Mouse (Mus musculus): ENCODE data around the gene Ttc38. TPM values are rescaled to one million over a fixed set of nuclear protein-coding genes. Genes with fewer than 3 reads are reported as not detected.
"Not testable (repeated sequence)": the region's sequence is repeated elsewhere in the genome, so short reads cannot be mapped to it uniquely, and the experiment has no call there.

Gene Ttc38
- polyA plus RNA-seq, 1 experiment from 2014 or later, result 6.4 TPM

DNA sequence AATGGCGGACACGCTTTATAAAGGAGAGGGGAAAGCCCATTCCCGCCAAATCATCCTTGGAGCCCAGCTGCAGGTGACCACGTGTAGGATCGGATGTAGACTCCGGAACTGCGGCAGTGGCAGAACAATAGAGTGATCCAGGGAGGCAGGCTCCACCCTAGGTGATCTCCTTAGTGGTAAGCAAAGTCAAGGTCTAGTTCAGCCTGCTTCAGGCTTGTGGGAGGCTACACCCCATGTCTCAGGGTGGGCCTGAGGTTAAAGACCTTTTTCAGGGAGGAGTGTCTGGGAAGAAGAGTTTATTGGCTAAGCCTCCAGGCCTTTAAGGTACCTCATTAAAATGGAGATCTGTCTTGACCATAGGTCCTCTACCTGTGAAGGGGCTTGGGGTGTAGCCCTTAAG, 33.8 kb downstream of the Ttc38 start:
- H3K4me2 ChIP-seq (replicated peaks; ENCODE audit: low read depth, low read length); H3K27me3 ChIP-seq (ENCODE audit: control insufficient read depth, insufficient read depth, low read length); ATAC-seq (ENCODE audit: low FRiP score, low TSS enrichment); H3K4me1 ChIP-seq (ENCODE audit: control insufficient read depth, insufficient read depth, low read length); H3K4me3 ChIP-seq (ENCODE audit: low read length); H3K27ac ChIP-seq (ENCODE audit: low read depth, low read length); H3K9me3 ChIP-seq (ENCODE audit: control insufficient read depth, low read length); H3K9ac ChIP-seq (ENCODE audit: low read depth, low read length): not testable (repeated sequence)
- peaks cover 86% of the 10 kb centered on the region for H3K36me3 ChIP-seq (ENCODE audit: control insufficient read depth, insufficient read depth, low read length)
- 93% methylated on average over 7 of the region's 7 CpGs for WGBS

- ATAC-seq (ENCODE audit: low FRiP score, low TSS enrichment), result no peak; the same call in 1 of the 2 replicates
- 56% methylated on average over 6 of the region's 6 CpGs for WGBS
- H3K4me2 ChIP-seq (replicated peaks; ENCODE audit: low read depth, low read length), result no peak overlapping the region
- H3K27me3 ChIP-seq (ENCODE audit: control insufficient read depth, insufficient read depth, low read length), result no peaks in the 10 kb centered on the region
- H3K9me3 ChIP-seq (ENCODE audit: control insufficient read depth, low read length), result no peaks in the 10 kb centered on the region
- no peak overlapping the region for H3K9ac ChIP-seq (ENCODE audit: low read depth, low read length)
- H3K27ac ChIP-seq (ENCODE audit: low read depth, low read length), result no peak overlapping the region
- H3K4me1 ChIP-seq (ENCODE audit: control insufficient read depth, insufficient read depth, low read length), result no peaks in the 10 kb centered on the region
- H3K4me3 ChIP-seq (ENCODE audit: low read length), result no peak overlapping the region
- peaks cover 94% of the 10 kb centered on the region for H3K36me3 ChIP-seq (ENCODE audit: control insufficient read depth, insufficient read depth, low read length)
These were observed 35.6 kb downstream of the Ttc38 start for GRCm38 (mm10) chr15:85867696-85868095.

GRCm38 (mm10) chr15:85877336-85877735, 45.2 kb downstream of the Ttc38 start:
- Histone ChIP-seq H3K9me3 (ENCODE audit: control insufficient read depth, low read length) (no peaks in the 10 kb centered on the region), H3K27ac (ENCODE audit: low read depth, low read length) (no peak overlapping the region), H3K4me2 (replicated peaks; ENCODE audit: low read depth, low read length) (no peak overlapping the region), H3K4me3 (ENCODE audit: low read length) (no peak overlapping the region), H3K27me3 (ENCODE audit: control insufficient read depth, insufficient read depth, low read length) (no peaks in the 10 kb centered on the region), H3K36me3 (ENCODE audit: control insufficient read depth, insufficient read depth, low read length) (peaks cover 41% of the 10 kb centered on the region), H3K4me1 (ENCODE audit: control insufficient read depth, insufficient read depth, low read length) (peaks cover 7% of the 10 kb centered on the region; the same call in 1 of the 2 replicates), H3K9ac (ENCODE audit: low read depth, low read length) (no peak overlapping the region)
- WGBS, result 94% methylated on average over 7 of the region's 7 CpGs
- no peak for ATAC-seq (ENCODE audit: low FRiP score, low TSS enrichment)

GRCm38 (mm10) chr15:85878848-85879497, 46.9 kb downstream of the Ttc38 start, which contains the start of gene Trmu:
Trmu (plus strand) TSS chr15:85879312.
- Histone ChIP-seq H3K36me3 (ENCODE audit: control insufficient read depth, insufficient read depth, low read length) (peaks cover 43% of the 10 kb centered on the region), H3K9me3 (ENCODE audit: control insufficient read depth, low read length) (no peaks in the 10 kb centered on the region), H3K9ac (ENCODE audit: low read depth, low read length) (peak within 1 kb of the TSS; percentile 83), H3K4me2 (replicated peaks; ENCODE audit: low read depth, low read length) (peak within 1 kb of the TSS; percentile 90), H3K27ac (ENCODE audit: low read depth, low read length) (peak within 1 kb of the TSS; percentile 52; the same call in 1 of the 2 replicates), H3K4me3 (ENCODE audit: low read length) (peak within 1 kb of the TSS; percentile 84), H3K4me1 (ENCODE audit: control insufficient read depth, insufficient read depth, low read length) (peaks cover 7% of the 10 kb centered on the region; the same call in 1 of the 2 replicates), H3K27me3 (ENCODE audit: control insufficient read depth, insufficient read depth, low read length) (no peaks in the 10 kb centered on the region)
- ATAC-seq (ENCODE audit: low FRiP score, low TSS enrichment), result peak; percentile 96
- 1% methylated on average over 49 of the region's 50 CpGs for WGBS

GRCm38 (mm10) chr15:85879498-85879895, 47.4 kb downstream of the Ttc38 start:
- H3K4me1 ChIP-seq (ENCODE audit: control insufficient read depth, insufficient read depth, low read length), result peaks cover 7% of the 10 kb centered on the region; the same call in 1 of the 2 replicates
- peak overlapping the region; percentile 90 for H3K4me2 ChIP-seq (replicated peaks; ENCODE audit: low read depth, low read length)
- WGBS, result 1% methylated on average over 18 of the region's 18 CpGs
- H3K4me3 ChIP-seq (ENCODE audit: low read length), result peak overlapping the region; percentile 84
- peak; percentile 32 for ATAC-seq (ENCODE audit: low FRiP score, low TSS enrichment)
- H3K27me3 ChIP-seq (ENCODE audit: control insufficient read depth, insufficient read depth, low read length), result no peaks in the 10 kb centered on the region
- H3K9ac ChIP-seq (ENCODE audit: low read depth, low read length), result peak overlapping the region; percentile 83
- H3K36me3 ChIP-seq (ENCODE audit: control insufficient read depth, insufficient read depth, low read length), result peaks cover 43% of the 10 kb centered on the region
- no peaks in the 10 kb centered on the region for H3K9me3 ChIP-seq (ENCODE audit: control insufficient read depth, low read length)
- no peak overlapping the region for H3K27ac ChIP-seq (ENCODE audit: low read depth, low read length)

DNA sequence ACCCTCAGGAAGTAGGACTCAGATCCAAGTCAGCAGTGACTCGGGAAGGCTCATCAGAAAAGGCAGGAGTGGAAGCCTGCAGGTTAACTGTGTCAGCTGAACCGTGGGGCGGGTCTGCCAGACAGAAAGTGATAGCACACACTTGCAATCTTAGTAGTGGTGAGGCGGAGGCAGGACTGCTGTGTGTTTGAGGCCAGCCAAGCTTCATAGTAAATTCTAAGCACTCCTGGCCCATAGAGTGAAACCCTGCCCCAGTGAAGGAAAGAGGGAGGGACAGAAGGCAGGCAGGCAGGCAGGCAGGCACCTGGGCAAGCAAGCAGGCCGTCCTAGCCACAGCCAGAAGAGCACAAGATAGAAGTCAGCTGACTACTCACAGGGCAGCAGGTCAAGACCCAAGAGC, 53.5 kb downstream of the Ttc38 start:
- peaks cover 57% of the 10 kb centered on the region for H3K36me3 ChIP-seq (ENCODE audit: control insufficient read depth, insufficient read depth, low read length)
- no peak overlapping the region for H3K4me3 ChIP-seq (ENCODE audit: low read length)
- H3K9ac ChIP-seq (ENCODE audit: low read depth, low read length), result no peak overlapping the region
- ATAC-seq (ENCODE audit: low FRiP score, low TSS enrichment), result no peak
- H3K4me1 ChIP-seq (ENCODE audit: control insufficient read depth, insufficient read depth, low read length), result no peaks in the 10 kb centered on the region
- no peaks in the 10 kb centered on the region for H3K27me3 ChIP-seq (ENCODE audit: control insufficient read depth, insufficient read depth, low read length)
- H3K9me3 ChIP-seq (ENCODE audit: control insufficient read depth, low read length), result no peaks in the 10 kb centered on the region
- H3K27ac ChIP-seq (ENCODE audit: low read depth, low read length), result no peak overlapping the region
- 85% methylated on average over 5 of the region's 5 CpGs for WGBS
- H3K4me2 ChIP-seq (replicated peaks; ENCODE audit: low read depth, low read length), result no peak overlapping the region

DNA sequence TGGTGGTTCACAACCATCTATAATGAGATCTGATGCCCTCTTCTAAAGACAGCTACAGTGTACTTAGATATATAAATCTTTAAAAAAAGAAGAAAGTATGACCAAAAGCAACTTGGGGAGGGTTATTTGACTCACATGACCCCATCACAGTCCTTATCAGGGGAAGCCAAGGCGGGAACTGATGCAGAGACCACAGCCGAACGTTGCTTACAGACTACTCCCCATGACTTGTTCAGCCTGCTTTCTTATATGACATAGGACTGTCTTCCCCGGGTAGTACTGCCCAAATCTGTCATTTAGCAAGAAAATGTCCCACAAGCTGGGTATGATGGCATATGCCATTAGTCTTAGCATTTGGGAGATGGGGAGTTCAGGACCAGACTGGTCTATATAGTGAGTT, 57.1 kb downstream of the Ttc38 start:
- Histone ChIP-seq H3K4me3 (ENCODE audit: low read length) (no peak overlapping the region), H3K9me3 (ENCODE audit: control insufficient read depth, low read length) (no peaks in the 10 kb centered on the region), H3K27me3 (ENCODE audit: control insufficient read depth, insufficient read depth, low read length) (no peaks in the 10 kb centered on the region), H3K9ac (ENCODE audit: low read depth, low read length) (no peak overlapping the region), H3K27ac (ENCODE audit: low read depth, low read length) (no peak overlapping the region), H3K36me3 (ENCODE audit: control insufficient read depth, insufficient read depth, low read length) (peaks cover 69% of the 10 kb centered on the region), H3K4me1 (ENCODE audit: control insufficient read depth, insufficient read depth, low read length) (no peaks in the 10 kb centered on the region), H3K4me2 (replicated peaks; ENCODE audit: low read depth, low read length) (no peak overlapping the region)
- ATAC-seq (ENCODE audit: low FRiP score, low TSS enrichment), result no peak
- 93% methylated on average over 4 of the region's 4 CpGs for WGBS

DNA sequence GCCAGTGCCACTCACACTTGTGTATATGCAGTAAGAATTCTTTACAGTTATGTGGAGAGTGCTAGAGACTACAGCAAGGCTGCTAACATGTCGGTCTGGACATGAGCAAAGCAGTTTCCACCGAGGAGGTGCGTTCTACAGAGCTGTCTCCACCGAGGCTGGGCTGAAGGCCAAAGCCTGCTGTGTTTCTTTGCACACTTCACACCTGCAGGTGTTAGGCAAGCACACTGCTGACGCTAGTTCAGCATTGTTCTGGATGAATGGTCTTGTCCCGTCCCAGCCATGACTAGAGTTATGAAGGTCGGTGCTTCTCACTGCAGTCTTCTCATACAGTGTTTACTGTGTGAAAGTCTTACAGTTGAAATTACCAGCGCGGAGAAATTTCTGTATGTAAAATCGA, 59.9 kb downstream of the Ttc38 start:
- H3K36me3 ChIP-seq (ENCODE audit: control insufficient read depth, insufficient read depth, low read length), result peaks cover 68% of the 10 kb centered on the region

DNA sequence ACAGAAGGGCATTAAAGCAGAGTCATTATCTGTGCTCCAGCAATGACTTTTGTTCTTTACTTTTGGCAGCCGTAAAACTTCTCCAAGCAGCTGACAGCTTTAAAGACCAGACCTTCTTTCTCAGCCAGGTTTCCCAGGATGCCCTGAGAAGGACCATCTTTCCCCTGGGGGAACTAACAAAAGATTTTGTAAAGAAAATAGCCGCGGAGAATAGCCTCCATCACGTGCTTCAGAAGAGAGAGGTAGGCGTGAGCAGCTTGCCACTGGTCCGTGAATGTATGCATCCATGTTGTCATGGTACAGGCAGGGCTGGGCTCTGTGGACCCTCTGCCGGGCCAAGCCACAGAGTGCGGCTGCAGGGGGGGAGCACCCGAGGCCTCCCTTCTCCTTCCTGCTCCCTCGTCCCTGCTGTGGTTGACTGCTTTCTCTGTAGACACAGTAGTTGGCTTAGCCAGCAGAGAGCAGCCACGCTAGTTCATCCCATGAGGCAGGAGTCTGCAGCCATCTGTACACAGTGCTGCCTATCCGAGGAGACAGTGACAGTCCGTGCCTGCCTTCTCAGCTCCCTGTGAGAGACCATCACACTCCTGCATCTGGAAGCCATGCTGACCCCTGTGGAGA, 60.5 kb downstream of the Ttc38 start:
- Histone ChIP-seq H3K9me3 (ENCODE audit: control insufficient read depth, low read length) (no peaks in the 10 kb centered on the region), H3K4me2 (replicated peaks; ENCODE audit: low read depth, low read length) (no peak overlapping the region), H3K36me3 (ENCODE audit: control insufficient read depth, insufficient read depth, low read length) (peaks cover 75% of the 10 kb centered on the region), H3K27me3 (ENCODE audit: control insufficient read depth, insufficient read depth, low read length) (no peaks in the 10 kb centered on the region), H3K4me3 (ENCODE audit: low read length) (no peak overlapping the region), H3K4me1 (ENCODE audit: control insufficient read depth, insufficient read depth, low read length) (no peaks in the 10 kb centered on the region), H3K9ac (ENCODE audit: low read depth, low read length) (no peak overlapping the region), H3K27ac (ENCODE audit: low read depth, low read length) (no peak overlapping the region)
- ATAC-seq (ENCODE audit: low FRiP score, low TSS enrichment), result no peak
- 72% methylated on average over 13 of the region's 13 CpGs for WGBS

More for the DNA sequence above, 59.9 kb downstream of the Ttc38 start:
- no peak overlapping the region for H3K4me3 ChIP-seq (ENCODE audit: low read length)
- WGBS, result 69% methylated on average over 10 of the region's 10 CpGs
- H3K9me3 ChIP-seq (ENCODE audit: control insufficient read depth, low read length), result no peaks in the 10 kb centered on the region
- H3K27ac ChIP-seq (ENCODE audit: low read depth, low read length), result no peak overlapping the region
- H3K27me3 ChIP-seq (ENCODE audit: control insufficient read depth, insufficient read depth, low read length), result no peaks in the 10 kb centered on the region
- no peak overlapping the region for H3K4me2 ChIP-seq (replicated peaks; ENCODE audit: low read depth, low read length)
- H3K9ac ChIP-seq (ENCODE audit: low read depth, low read length), result no peak overlapping the region
- no peaks in the 10 kb centered on the region for H3K4me1 ChIP-seq (ENCODE audit: control insufficient read depth, insufficient read depth, low read length)
- no peak for ATAC-seq (ENCODE audit: low FRiP score, low TSS enrichment)
